Mouse (Mus musculus) forebrain, embryonic 14.5 days (tissue): ENCODE measurements around the gene Pter. TPM values are rescaled to one million over a fixed set of nuclear protein-coding genes. Genes with fewer than 3 reads are reported as not detected.

Experiments
- ATAC-seq: fragments of 200-750 bp; cut with Nextera tagmentation; 2 replicates; pipeline ENCODE4 v1.8.0; 2017; ENCODE audit warnings: mild to moderate bottlenecking, moderate library complexity
- DNase-seq: peaks from one replicate; pipeline ENCODE4 v3.0.0-alpha.2; 2015; ENCODE audit warnings: low spot score
- H3K27ac ChIP-seq: fragments of 300-500 bp; sonication (generic); 2 replicates; pipeline ENCODE4 v1.5.1; 2014; ENCODE audit warnings: low read depth, mild to moderate bottlenecking, control low read depth, low read length, moderate library complexity
- H3K27me3 ChIP-seq: fragments of 300-500 bp; sonication (generic); replicated peaks from 2 replicates; pipeline ENCODE4 v1.6.1; 2014; ENCODE audit warnings: low read length, control low read depth, mixed read lengths; ENCODE audit not compliant: control insufficient read depth, insufficient read depth
- H3K36me3 ChIP-seq: fragments of 300-500 bp; sonication (generic); 2 replicates; pipeline ENCODE4 v1.6.1; 2014; ENCODE audit warnings: low read length, control low read depth; ENCODE audit not compliant: control insufficient read depth, insufficient read depth
- H3K4me1 ChIP-seq: fragments of 300-500 bp; sonication (generic); 2 replicates; pipeline ENCODE4 v1.6.1; 2014; ENCODE audit warnings: antibody characterized with exemption, low read length, control low read depth; ENCODE audit not compliant: control insufficient read depth, insufficient read depth
- H3K4me2 ChIP-seq: fragments of 300-500 bp; sonication (generic); 2 replicates; pipeline ENCODE4 v1.6.1; 2014; ENCODE audit warnings: mild to moderate bottlenecking, control low read depth, low read length
- H3K4me3 ChIP-seq: fragments of 300-500 bp; sonication (generic); 2 replicates; pipeline ENCODE4 v1.5.1; 2014; ENCODE audit warnings: low read depth, low read length, control low read depth
- H3K9ac ChIP-seq: fragments of 300-500 bp; sonication (generic); 2 replicates; pipeline ENCODE4 v1.6.1; 2014; ENCODE audit warnings: mild to moderate bottlenecking, low read length, control low read depth, moderate library complexity
- H3K9me3 ChIP-seq: fragments of 300-500 bp; sonication (generic); replicated peaks from 2 replicates; pipeline ENCODE4 v1.6.1; 2016; ENCODE audit warnings: low read length, control low read depth, mixed read lengths; ENCODE audit not compliant: control insufficient read depth
- WGBS: fragments of 180-500 bp; shearing (Covaris S2); extraction: QIAGEN DNeasy Blood & Tissue Kit; methylation state at CpG from one replicate; pipeline ENCODE4 v1.1.7; 2014; 5-methylcytosine and 5-hydroxymethylcytosine counted together
- polyA plus RNA-seq: library from polyadenylated mRNA; unstranded; fragments of >200 nt; fragmentation: Nextera tagmentation; extraction: Ambion mirVana; gene quantifications from 2 replicates; pipeline ENCODE4 v1.2.1, GENCODE M21; 2014

Pter gene
- polyA plus RNA-seq = 5.5 and 5.7 TPM in 2 replicates

- H3K27me3 ChIP-seq = no peaks in the 10 kb centered on the region
- H3K4me1 ChIP-seq = peaks cover 13% of the 10 kb centered on the region
- WGBS = 1% methylated on average over 24 of the region's 24 CpGs
- H3K4me3 ChIP-seq = peak within 1 kb of the TSS; percentile 32
- H3K36me3 ChIP-seq = no peaks in the 10 kb centered on the region
- H3K9me3 ChIP-seq = no peaks in the 10 kb centered on the region
- H3K4me2 ChIP-seq = peak within 1 kb of the TSS; percentile 68
- peak within 1 kb of the TSS; percentile 54 for H3K9ac ChIP-seq
- no peak within 1 kb of the TSS; the same call in 1 of the 2 replicates for H3K27ac ChIP-seq
- ATAC-seq (peak; percentile 93), DNase-seq (peak; percentile 87)
Measured at GRCm38 (mm10) chr2:12923804-12924591, at the start of gene Pter. Gene Pter (plus strand): TSS chr2:12924041.

- Histone ChIP-seq H3K36me3 (no peaks in the 10 kb centered on the region), H3K9me3 (no peaks in the 10 kb centered on the region), H3K9ac (no peak overlapping the region), H3K27me3 (no peaks in the 10 kb centered on the region), H3K4me1 (no peaks in the 10 kb centered on the region), H3K4me2 (no peak overlapping the region), H3K27ac (no peak overlapping the region), H3K4me3 (no peak overlapping the region)
- no peak for ATAC-seq
- 59% methylated on average over 1 of the region's 1 CpGs for WGBS
- DNase-seq = no peak
Measured at GRCm38 (mm10) chr2:12874232-12874631, 49.6 kb upstream of the Pter start.

- H3K9ac ChIP-seq = no peak overlapping the region
- no peak overlapping the region for H3K4me3 ChIP-seq
- no peak overlapping the region for H3K27ac ChIP-seq
- no peaks in the 10 kb centered on the region for H3K27me3 ChIP-seq
- WGBS = 78% methylated on average over 2 of the region's 2 CpGs
- no peaks in the 10 kb centered on the region for H3K9me3 ChIP-seq
- no peak for ATAC-seq
- H3K4me2 ChIP-seq = no peak overlapping the region
- H3K4me1 ChIP-seq = no peaks in the 10 kb centered on the region
- no peaks in the 10 kb centered on the region for H3K36me3 ChIP-seq
- DNase-seq = no peak
Measured at GRCm38 (mm10) chr2:12879492-12879891, 44.3 kb upstream of the Pter start.

GRCm38 (mm10) chr2:12881009-12881408 lies 42.8 kb upstream of the Pter start:
- Histone ChIP-seq H3K4me1 (no peaks in the 10 kb centered on the region), H3K9me3 (no peaks in the 10 kb centered on the region), H3K4me2 (no peak overlapping the region), H3K4me3 (no peak overlapping the region), H3K27me3 (no peaks in the 10 kb centered on the region), H3K9ac (no peak overlapping the region), H3K27ac (no peak overlapping the region), H3K36me3 (no peaks in the 10 kb centered on the region)
- DNase-seq (no peak), ATAC-seq (no peak)
- 100% methylated on average over 1 of the region's 1 CpGs for WGBS

DNA sequence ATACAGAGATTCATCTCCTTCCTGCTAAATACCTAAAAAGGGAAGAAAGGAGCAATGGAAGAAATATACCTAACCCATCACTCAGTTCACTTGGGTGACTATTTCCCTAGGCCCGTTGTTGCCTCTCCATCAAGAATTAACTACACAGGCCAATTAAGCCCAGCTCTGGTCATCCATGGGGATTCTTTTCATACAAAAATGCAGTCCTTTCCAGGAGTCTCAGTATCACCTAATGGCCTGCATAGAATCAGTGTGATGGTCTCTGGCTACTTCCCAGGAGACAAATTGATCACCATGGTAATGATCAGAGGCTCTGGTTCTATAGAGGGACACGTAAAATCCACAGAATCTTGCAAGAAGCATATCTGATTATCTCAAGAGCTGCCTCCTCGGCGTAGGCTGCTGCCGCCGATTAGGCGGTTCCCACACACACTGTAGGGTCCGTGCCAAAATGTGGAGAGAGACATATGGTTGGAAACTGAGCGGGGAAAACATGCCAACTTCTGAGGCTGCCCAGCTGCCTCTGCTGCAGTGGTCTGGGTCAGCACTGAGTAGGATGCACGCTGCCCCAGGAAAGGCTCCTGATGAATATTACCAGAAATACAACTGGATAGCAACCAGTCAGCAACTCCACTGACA lies 40.4 kb upstream of the Pter start:
- Histone ChIP-seq H3K9ac (no peak overlapping the region), H3K4me2 (no peak overlapping the region), H3K4me3 (no peak overlapping the region), H3K9me3 (no peaks in the 10 kb centered on the region), H3K4me1 (no peaks in the 10 kb centered on the region), H3K36me3 (no peaks in the 10 kb centered on the region), H3K27ac (peak overlapping the region; percentile 58; the same call in 1 of the 2 replicates), H3K27me3 (no peaks in the 10 kb centered on the region)
- DNase-seq (peak; percentile 84), ATAC-seq (peak; percentile 98)
- 35% methylated on average over 10 of the region's 10 CpGs for WGBS

DNA sequence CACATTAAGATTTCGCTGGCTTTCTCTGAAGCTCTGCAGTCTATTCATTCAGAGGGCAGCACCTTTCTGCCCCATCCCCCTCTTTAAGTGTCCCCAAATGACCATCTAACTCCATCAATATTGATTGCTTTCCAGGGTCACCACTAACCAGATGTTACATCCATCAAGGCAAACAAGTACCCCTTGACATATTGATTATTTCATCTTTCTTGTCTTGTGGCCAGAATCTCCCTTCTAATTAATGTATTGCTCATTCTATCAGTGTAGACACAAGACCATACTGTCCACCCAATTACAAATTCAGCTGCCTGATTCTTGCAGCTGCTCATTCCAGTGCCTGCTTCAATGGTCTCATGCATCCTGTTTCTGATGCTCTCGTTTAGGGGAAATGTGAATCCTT lies 36.8 kb upstream of the Pter start:
- DNase-seq (no peak), ATAC-seq (no peak)
- no peak overlapping the region for H3K4me3 ChIP-seq
- no peaks in the 10 kb centered on the region for H3K27me3 ChIP-seq
- WGBS = 58% methylated on average over 2 of the region's 2 CpGs
- no peaks in the 10 kb centered on the region for H3K4me1 ChIP-seq
- H3K4me2 ChIP-seq = no peak overlapping the region
- no peaks in the 10 kb centered on the region for H3K36me3 ChIP-seq
- H3K9me3 ChIP-seq = no peaks in the 10 kb centered on the region
- no peak overlapping the region for H3K9ac ChIP-seq
- H3K27ac ChIP-seq = no peak overlapping the region

DNA sequence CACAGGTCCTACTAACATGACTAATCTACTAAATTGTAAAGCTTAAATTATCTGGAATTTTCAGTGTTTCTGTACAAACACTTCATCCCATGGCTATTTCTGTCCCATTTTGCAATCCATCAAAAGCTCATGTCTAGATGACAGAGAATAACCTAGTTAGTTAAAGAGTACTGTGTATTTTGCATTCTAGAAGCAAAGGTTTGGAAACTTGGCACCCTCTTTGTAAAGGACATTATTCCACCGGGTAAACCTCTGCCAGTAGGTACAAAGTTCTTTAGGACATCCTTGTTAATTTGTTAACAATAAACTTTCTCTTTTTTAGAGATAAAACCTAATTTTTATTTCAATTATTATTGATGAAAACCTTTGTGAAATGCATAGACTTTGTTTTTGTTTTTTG lies 18.1 kb upstream of the Pter start:
- no peaks in the 10 kb centered on the region for H3K4me1 ChIP-seq
- no peak overlapping the region for H3K4me2 ChIP-seq
- H3K27me3 ChIP-seq = no peaks in the 10 kb centered on the region
- no peak for DNase-seq
- ATAC-seq = no peak
- no peaks in the 10 kb centered on the region for H3K9me3 ChIP-seq
- no peak overlapping the region for H3K27ac ChIP-seq
- no peak overlapping the region for H3K9ac ChIP-seq
- no peak overlapping the region for H3K4me3 ChIP-seq
- WGBS = 85% methylated on average over 1 of the region's 1 CpGs
- H3K36me3 ChIP-seq = no peaks in the 10 kb centered on the region

GRCm38 (mm10) chr2:12925643-12926042 lies 1.8 kb downstream of the Pter start:
- Histone ChIP-seq H3K4me3 (no peak overlapping the region), H3K4me2 (no peak overlapping the region), H3K4me1 (peaks cover 13% of the 10 kb centered on the region), H3K27ac (no peak overlapping the region), H3K9ac (no peak overlapping the region), H3K27me3 (no peaks in the 10 kb centered on the region), H3K36me3 (no peaks in the 10 kb centered on the region), H3K9me3 (no peaks in the 10 kb centered on the region)
- DNase-seq (no peak), ATAC-seq (no peak)
- 82% methylated on average over 1 of the region's 1 CpGs for WGBS

- H3K4me2 ChIP-seq = no peak overlapping the region
- H3K9ac ChIP-seq = no peak overlapping the region
- no peaks in the 10 kb centered on the region for H3K27me3 ChIP-seq
- no peaks in the 10 kb centered on the region for H3K36me3 ChIP-seq
- 82% methylated on average over 2 of the region's 2 CpGs for whole genome bisulfite sequencing
- no peak overlapping the region for H3K4me3 ChIP-seq
- H3K9me3 ChIP-seq = no peaks in the 10 kb centered on the region
- ATAC-seq = no peak
- no peak for DNase-seq
- H3K27ac ChIP-seq = no peak overlapping the region
- H3K4me1 ChIP-seq = no peaks in the 10 kb centered on the region
Measured at GRCm38 (mm10) chr2:12930338-12930737, 6.5 kb downstream of the Pter start.
